Mouse (Mus musculus) G1E-ER4 (cell line): ENCODE measurements around the gene Gm20479. TPM values are rescaled to one million over a fixed set of nuclear protein-coding genes. Genes with fewer than 3 reads are reported as not detected.

Source experiments
- GATA1 ChIP-seq: IDR thresholded peaks from one replicate; pipeline ENCODE4 v1.8.0; 2012; ENCODE audit warnings: low read length, inconsistent platforms
- polyA plus RNA-seq: library from polyadenylated mRNA; stranded (reverse); fragments of >175 nt; gene quantifications from 2 replicates; pipeline ENCODE4 v1.2.3, GENCODE M21; 2012

Gene Gm20479
- polyA plus RNA-seq, 1 experiment = 2.1 TPM

GRCm38 (mm10) chr7:27310306-27310705 lies 46.9 kb downstream of the Gm20479 start:
- no peak for TF ChIP-seq GATA1

GRCm38 (mm10) chr7:27309832-27310231 lies 47.4 kb downstream of the Gm20479 start:
- TF ChIP-seq GATA1 = no peak

- no peak for TF ChIP-seq GATA1
Measured at GRCm38 (mm10) chr7:27308821-27309549, 48.2 kb downstream of the Gm20479 start.

GRCm38 (mm10) chr7:27307551-27307950 lies 49.7 kb downstream of the Gm20479 start:
- TF ChIP-seq GATA1 = no peak

- no peak for TF ChIP-seq GATA1
Measured at GRCm38 (mm10) chr7:27306161-27307160, 50.8 kb downstream of the Gm20479 start.

- TF ChIP-seq GATA1 = no peak
Measured at GRCm38 (mm10) chr7:27305091-27305730, 52.0 kb downstream of the Gm20479 start.

Other genes starting within 250 kb of the Gm20479 start
- not detected in 2 replicates for gene Cyp2f2, start 237.5 kb downstream of the Gm20479 start, polyA plus RNA-seq
- not detected in 2 replicates for gene Cyp2t4, start 203.7 kb downstream of the Gm20479 start, polyA plus RNA-seq
- gene Egln2, start 190.6 kb downstream of the Gm20479 start, polyA plus RNA-seq = 155 and 188 TPM in 2 replicates
- gene Rab4b, start 178.5 kb downstream of the Gm20479 start, polyA plus RNA-seq = 342 and 432 TPM in 2 replicates
- 0.31 TPM in 1 of 2 replicates, not detected in the other for gene Gm21983, start 176.3 kb downstream of the Gm20479 start, polyA plus RNA-seq
- not detected in 2 replicates for gene Mia, start 176.3 kb downstream of the Gm20479 start, polyA plus RNA-seq
- 8.2 and 10.3 TPM in 2 replicates for gene BC024978, start 161.6 kb downstream of the Gm20479 start, polyA plus RNA-seq
- gene Snrpa, start 161.1 kb downstream of the Gm20479 start, polyA plus RNA-seq = 727 and 966 TPM in 2 replicates
- gene Itpkc, start 128.8 kb downstream of the Gm20479 start, polyA plus RNA-seq = 5.7 and 6.9 TPM in 2 replicates
- gene Coq8b, start 124.4 kb downstream of the Gm20479 start, polyA plus RNA-seq = 74.2 and 74.5 TPM in 2 replicates
- gene Numbl, start 99.0 kb downstream of the Gm20479 start, polyA plus RNA-seq = 12.4 and 12.9 TPM in 2 replicates
- 1.5 TPM in 2 replicates for gene Ltbp4, start 19.7 kb downstream of the Gm20479 start, polyA plus RNA-seq
- 242 and 276 TPM in 2 replicates for gene Shkbp1, start 1.4 kb downstream of the Gm20479 start, polyA plus RNA-seq
- 0.39 and 0.67 TPM in 2 replicates for gene Sptbn4, start 90.3 kb upstream of the Gm20479 start, polyA plus RNA-seq
- 971 and 1,082 TPM in 2 replicates for gene Blvrb, start 90.6 kb upstream of the Gm20479 start, polyA plus RNA-seq
- gene Sertad3, start 116.3 kb upstream of the Gm20479 start, polyA plus RNA-seq = 39.7 and 45.0 TPM in 2 replicates
- 87.2 and 107 TPM in 2 replicates for gene Sertad1, start 129.5 kb upstream of the Gm20479 start, polyA plus RNA-seq
- gene Prx, start 141.9 kb upstream of the Gm20479 start, polyA plus RNA-seq = 4.4 and 4.8 TPM in 2 replicates
- gene Hipk4, start 165.8 kb upstream of the Gm20479 start, polyA plus RNA-seq = 0.48 and 0.57 TPM in 2 replicates
- gene Pld3, start 195.8 kb upstream of the Gm20479 start, polyA plus RNA-seq = 13.4 and 14.5 TPM in 2 replicates
- gene 2310022A10Rik, start 195.8 kb upstream of the Gm20479 start, polyA plus RNA-seq = 75.9 and 80.9 TPM in 2 replicates
- 86.1 and 92.3 TPM in 2 replicates for gene Akt2, start 234.1 kb upstream of the Gm20479 start, polyA plus RNA-seq